Mouse (Mus musculus): ENCODE data around the gene Psen2. TPM values are rescaled to one million over a fixed set of nuclear protein-coding genes. Genes with fewer than 3 reads are reported as not detected.

Psen2 gene
- 10 to 100 TPM in 1 of 2 experiments, 1 to 10 TPM in 1; 5.4 to 17.1 TPM for polyA plus RNA-seq (2012; fragmentation: generic; extraction: Trizol)

GRCm38 (mm10) chr1:180263364-180263997 lies at the start of gene Psen2:
Psen2 (minus strand) TSS chr1:180263438.

DNA sequence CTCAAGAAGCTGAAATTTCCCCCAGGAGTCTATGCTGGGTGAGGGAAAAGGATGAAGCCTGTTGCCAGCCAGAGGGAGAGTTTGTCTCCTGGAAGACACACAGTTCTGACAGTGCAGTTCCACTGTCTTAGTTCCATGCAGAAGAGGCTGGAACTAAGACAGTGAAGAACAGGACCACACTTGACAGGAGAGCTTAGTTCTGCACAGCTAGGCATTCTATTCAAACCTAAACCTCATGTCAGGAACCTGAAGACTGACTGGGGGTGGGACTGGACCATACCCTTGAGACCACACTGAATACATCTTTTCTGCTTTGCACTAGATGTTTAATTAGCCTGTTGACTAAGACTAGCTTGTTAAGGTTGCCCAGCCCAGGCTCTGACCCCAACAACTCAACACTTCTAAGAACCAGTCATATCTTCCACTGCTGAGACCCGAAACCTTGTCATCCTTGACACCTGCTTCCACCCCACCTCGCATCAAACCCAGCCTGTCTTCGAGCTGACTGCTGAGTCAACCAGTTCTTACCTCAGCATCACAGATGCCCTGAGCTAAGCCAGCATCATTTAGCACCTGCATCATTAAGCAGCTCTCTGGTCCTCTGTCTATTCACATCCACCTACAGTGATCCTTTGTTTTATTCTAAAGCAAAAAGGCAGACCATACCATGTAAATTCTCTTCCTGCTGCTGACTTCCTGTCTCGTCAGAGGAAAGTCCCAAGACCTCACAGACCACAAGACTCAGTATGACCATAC lies 64.1 kb downstream of the Psen2 start, which contains the start of gene Coq8a:
Gene Coq8a, minus strand, starts transcription at position 644 of the 756 bp plus-strand sequence.

Other genes with a start within 250 kb of the Psen2 start
- 1 to 10 TPM in 1 of 2 experiments, under 1 TPM in 1; 0.70 to 9.6 TPM for gene Coq8a, start 63.8 kb downstream of the Psen2 start, polyA plus RNA-seq (2012; fragmentation: generic; extraction: Trizol)
- 10 to 100 TPM in 1 of 2 experiments, 1 to 10 TPM in 1; 3.2 to 25.0 TPM for gene Itpkb, start 67.0 kb upstream of the Psen2 start, polyA plus RNA-seq (2012; fragmentation: generic; extraction: Trizol)
- gene Stum, start 220.1 kb upstream of the Psen2 start, polyA plus RNA-seq (2012; fragmentation: generic; extraction: Trizol): not detected

All from C3H10T1/2 (cell line).